Mouse (Mus musculus): ENCODE measurements around the gene Rhpn2.

- TF ChIP-seq CTCF (IDR thresholded peaks at IDR 0.05; ENCODE audit: insufficient read depth, low read length), result no peak
- no peak for TF ChIP-seq POLR2A (IDR thresholded peaks at IDR 0.05; ENCODE audit: borderline replicate concordance, extremely low read depth, low read depth, low read length)
Measured at GRCm38 (mm10) chr7:35353306-35353705, 19.3 kb downstream of the Rhpn2 start.
